Mouse (Mus musculus) small intestine, adult 2 months (tissue): ENCODE results near the gene Lrch1.

ENCODE experiments used
- CTCF ChIP-seq: fragments of 200-500 bp; IDR thresholded peaks from 2 replicates; pipeline ENCODE4 v1.5.1; 2012; ENCODE audit warnings: low read depth, mild to moderate bottlenecking, control low read depth, inconsistent platforms, low read length, moderate library complexity, mixed read lengths; ENCODE audit not compliant: insufficient replicate concordance, insufficient read length; ENCODE audit errors: extremely low read depth
- POLR2A ChIP-seq: fragments of 200-500 bp; IDR thresholded peaks from 2 replicates; pipeline ENCODE4 v1.6.1; 2012; ENCODE audit warnings: low read depth, mild to moderate bottlenecking, control low read depth, inconsistent platforms, low read length, moderate library complexity

GRCm38 (mm10) chr14:74939355-74939754 lies 8.3 kb downstream of the Lrch1 start:
- no peak for TF ChIP-seq CTCF
- no peak for TF ChIP-seq POLR2A
